Mouse (Mus musculus): ENCODE results near the gene Psmb3.
"Not testable (repeated sequence)": the region's sequence is repeated elsewhere in the genome, so short reads cannot be mapped to it uniquely, and the experiment has no call there.

Psmb3 gene

DNA sequence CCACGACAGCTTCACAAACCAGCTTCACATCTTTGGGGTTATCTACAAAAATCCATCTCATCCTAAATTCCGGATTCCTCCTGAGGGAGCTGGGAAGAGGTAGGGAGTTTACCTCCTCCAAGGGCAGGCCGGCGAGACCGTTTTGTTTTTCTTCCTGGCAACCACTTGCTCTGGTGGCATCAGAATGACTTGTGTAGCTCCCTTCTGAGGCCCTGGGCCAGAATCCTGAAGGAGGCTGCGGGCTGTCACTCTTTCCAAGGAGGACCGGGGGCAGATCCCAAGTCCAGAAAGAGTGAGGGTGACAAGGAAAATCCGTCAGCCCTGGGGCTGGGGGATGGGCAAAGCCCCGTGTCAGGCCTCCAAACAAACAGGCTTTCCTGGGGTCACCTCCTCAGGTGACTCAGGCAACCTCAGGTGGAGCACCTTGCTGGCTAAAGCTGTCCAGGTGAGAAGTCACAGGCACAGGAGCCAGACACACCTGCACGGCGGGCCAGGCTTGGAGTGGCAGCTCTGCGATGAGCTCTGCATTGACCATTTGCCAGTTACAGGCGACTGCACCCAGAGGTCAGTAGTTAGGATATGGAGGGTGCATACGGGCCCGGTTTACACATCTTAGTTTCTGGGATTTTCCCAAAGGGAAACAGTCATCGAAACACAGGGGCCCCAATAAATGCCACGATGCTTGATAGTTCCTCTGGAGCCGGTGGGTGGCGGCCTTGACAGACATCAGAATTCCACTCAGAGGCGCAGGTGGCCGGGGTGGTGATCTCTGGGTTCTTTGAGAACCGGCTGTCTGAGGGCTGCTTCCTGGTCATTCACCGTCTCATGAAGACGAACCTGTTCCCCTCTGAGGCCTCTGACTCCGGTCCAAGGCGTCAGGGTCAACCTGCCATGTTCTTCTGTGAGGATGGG lies 14.4 kb downstream of the Psmb3 start:
- no peak for DNase-seq (ENCODE audit: low read depth)

DNA sequence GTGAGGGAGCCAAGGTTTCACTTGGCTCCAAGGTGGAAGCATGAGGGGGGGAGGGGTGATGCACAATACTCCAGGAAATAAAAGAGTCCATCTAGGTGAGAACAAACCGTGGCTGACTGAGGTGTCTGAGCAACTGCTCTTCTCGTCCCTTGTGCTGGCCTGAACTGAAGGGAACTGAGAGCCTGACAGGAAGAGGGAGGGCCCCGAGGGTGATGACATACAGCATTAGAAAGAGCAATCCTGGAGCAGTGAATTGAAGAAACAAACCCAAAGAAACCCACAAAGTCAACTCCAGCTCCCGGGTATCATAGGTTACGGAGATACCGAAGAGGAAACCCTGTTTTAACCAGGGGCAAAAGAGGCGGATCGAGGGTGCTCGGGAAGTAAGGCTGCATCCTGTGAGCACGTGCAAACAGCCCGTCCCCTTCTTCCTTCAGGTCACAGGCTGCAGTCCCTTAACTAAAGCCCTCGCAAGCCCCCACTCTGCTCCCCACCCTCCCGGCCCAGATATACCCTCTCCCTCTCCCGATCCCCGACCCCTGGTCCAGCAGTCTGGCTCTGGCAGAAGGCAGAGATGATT lies 15.2 kb downstream of the Psmb3 start:
- no peak for DNase-seq (ENCODE audit: low read depth)

DNA sequence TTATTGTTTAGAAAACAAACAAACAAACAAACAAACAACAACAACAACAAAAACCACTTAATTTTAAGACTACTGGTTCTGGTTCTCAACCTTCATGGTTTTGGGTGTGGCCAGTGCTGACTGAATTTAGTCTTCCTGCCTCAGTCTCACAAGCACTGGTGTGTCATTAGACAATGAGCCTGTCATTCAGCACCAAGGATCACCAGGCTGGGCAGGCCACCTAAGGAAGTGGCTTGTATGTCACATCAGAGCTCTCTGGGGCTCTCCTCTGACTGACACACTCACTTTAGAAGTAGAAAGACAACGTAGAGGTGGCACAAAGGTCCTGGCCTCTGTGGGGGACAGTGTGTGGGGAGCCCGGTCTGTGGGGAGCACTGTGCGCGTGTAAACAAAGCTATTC lies 15.8 kb downstream of the Psmb3 start:
- no peak for DNase-seq (ENCODE audit: low read depth)

DNA sequence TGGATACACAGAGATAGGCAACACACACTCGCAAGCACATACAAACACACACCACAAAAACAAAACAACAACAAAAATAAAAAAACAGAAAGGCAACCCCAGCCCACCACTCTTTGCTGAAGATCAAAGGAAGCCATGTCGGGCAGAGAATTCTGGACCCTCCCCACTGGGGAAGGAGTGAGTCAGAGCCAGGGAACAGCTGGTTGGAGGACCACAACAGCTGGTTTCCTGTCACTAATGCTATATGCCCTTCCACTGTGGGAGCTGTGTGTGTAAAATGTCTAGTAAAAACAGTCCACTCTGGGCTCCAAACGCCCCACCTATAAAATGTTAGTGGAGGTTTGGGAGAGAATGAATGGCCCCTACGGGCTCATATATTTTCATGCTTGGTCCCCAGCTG lies 18.1 kb downstream of the Psmb3 start:
- no peak for DNase-seq (ENCODE audit: low read depth)

DNA sequence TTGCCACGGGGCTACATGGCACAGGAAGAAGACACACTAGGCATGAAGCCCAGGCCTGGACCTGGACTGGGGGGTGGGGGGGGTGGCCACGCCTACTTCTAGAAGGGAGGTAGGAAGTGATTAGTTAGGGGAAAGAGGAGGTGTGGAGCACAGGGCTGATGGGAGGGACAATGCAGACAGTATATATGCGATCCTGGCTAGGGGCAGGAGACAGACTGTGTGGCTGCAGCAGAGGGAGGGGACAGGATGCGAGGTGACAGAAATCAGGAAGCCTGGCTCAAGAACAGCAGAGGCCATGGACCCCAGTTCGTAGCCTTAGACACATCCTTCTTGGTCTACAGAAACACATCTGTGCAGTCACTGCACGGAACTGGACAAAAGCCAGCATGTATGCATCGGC lies 20.5 kb downstream of the Psmb3 start:
- DNase-seq (ENCODE audit: low read depth) = no peak

DNA sequence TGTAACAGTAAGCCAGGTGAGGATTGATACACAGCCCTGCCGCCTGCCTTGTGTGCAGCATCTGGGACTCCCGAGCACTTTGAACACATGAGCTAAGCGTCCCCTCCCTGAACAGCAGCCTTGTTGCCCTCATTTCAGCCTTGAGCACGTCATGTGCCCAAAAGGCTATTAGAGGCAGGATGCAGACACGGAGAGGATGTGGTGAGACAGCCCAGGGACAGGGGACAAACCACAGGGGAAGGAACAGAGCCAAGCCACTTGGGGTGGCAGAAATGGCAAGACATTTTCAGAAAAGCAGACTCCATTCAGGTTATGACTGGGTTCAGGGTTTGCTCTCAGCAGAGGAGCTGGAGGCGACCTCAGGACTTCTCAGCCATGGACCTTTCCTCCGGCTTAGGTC lies 25.1 kb downstream of the Psmb3 start:
- no peak for DNase-seq (ENCODE audit: low read depth)

DNA sequence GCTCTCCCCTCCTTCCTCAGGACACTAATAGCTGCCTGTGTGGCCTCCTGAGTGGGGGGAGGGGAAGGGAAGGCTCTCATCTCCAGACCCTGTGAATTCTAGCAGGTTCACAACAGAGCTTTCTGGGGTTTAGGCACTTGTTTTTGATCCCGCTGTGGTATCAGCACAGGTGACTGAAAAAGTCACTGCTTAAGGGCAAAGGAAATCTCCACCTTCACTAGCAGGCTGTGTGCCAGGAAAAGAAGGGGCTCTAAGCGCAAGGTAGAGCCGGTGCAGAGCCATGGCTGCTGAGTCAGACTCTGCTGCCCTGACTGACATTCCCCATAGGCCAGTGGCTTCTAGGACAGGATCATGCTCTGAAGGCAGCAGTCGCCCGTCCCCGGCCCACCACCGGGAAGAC lies 25.5 kb downstream of the Psmb3 start:
- DNase-seq (ENCODE audit: low read depth) = no peak

DNA sequence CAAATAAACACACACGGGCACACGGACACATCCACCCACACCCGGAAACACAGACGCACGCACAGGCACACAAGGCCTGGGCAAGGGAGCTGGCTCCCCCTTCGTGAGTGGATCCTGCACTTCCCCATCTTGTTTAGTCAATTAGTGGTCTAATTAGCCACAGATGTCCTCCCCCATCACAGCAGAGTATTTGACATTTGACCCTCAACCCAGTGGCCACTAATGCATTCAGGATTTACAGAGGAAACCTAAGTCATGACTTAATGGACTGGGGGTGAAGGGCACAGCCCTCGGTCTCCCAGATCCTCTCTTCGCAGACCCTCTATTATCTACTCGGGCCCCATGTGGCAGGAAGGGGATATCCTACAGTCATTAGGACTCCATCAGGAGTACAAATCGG lies 30.5 kb downstream of the Psmb3 start:
- no peak for DNase-seq (ENCODE audit: low read depth)

DNA sequence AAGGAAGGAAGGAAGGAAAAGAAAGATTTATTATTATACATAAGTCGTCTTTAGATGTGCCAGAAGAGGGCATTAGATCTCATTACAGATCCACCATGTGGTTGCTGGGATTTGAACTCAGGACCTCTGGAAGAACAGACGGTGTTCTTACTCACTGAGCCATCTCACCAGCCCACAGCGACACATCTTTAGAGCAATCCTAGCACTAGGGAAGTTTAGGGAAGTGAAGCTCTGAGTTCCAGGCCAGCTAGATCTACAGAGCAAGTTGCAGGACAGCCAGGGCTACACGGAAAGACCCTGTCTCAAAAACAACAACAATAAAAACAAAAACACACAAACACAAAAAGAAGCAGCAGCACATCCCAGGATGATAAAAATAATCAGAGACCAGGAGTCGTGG lies 31.6 kb downstream of the Psmb3 start:
- not testable (repeated sequence) for DNase-seq (ENCODE audit: low read depth)

DNA sequence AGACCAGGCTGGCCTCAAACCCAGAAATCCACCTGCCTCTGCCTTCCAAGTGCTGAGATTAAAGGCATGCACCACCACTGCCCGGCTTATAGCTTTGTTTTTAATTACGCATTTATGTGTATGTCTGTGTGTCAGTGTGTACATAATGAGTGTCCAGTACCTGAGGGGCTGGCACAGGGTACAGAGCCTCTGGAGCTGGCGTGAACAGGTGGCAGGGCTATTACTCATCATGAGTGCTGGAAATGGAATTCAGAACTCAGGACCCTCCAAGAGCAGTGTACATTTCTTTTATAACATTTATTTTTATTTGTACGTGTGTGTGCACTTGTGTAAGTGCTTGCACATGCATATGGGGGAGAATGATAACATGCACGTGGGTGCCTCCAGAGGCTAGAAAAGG lies 33.4 kb downstream of the Psmb3 start:
- DNase-seq (ENCODE audit: low read depth) = no peak

DNA sequence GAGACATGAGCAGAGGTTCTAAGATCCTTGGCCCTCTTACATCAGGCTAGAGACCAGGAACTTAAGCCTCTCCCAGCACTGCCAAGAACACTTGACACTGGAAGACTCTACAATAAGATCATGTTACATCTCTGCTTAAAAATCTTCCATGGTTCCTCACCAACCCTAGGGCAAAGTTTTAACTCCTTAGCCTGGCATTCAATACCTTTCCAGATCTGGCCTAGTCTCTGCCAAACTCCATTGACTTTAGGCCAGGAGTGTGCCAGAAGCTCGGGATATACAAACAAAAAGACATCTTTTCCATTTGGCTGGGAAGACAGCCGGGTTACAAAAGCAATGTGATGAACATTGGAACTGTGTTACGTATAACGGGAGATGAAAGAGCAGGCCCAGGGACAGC lies 34.4 kb downstream of the Psmb3 start:
- DNase-seq (ENCODE audit: low read depth) = no peak

DNA sequence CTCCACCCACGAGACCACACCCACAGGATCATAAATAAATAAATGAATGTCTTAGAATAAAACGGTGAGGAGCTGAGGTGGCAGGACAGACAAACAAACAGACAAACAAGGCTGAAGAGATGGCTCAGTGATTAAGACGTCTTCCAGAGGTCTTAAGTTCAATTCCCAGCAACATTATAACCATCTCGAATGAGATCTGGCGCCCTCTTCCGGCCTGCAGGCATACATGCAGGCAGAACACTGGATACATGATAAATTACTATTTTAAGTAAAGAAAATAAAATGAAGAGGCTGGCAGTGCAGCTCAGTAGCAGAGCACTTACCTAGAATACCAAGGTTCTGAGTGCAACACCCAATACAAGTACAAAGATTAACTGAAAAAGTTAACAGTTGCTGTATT lies 35.5 kb downstream of the Psmb3 start:
- DNase-seq (ENCODE audit: low read depth) = no peak

DNA sequence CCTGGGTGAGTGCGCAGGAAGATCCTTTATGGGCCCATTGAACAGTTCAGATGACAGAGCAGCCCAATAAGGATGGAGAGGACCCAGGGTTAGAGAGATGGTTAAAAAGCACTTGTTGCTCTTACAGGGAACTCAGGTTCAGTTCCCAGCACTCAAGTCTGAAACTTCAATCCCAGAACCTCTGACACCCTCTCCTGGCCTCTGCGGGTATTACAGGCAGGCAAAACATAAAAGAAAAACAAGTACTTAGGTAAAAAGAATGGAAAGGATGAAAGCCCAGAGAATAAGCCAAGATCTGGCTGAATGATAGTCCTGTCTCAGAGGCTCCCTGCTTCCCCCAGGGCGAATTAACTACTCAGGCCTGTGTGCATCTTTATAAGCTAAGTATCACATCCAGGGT lies 36.0 kb downstream of the Psmb3 start:
- DNase-seq (ENCODE audit: low read depth) = no peak

DNA sequence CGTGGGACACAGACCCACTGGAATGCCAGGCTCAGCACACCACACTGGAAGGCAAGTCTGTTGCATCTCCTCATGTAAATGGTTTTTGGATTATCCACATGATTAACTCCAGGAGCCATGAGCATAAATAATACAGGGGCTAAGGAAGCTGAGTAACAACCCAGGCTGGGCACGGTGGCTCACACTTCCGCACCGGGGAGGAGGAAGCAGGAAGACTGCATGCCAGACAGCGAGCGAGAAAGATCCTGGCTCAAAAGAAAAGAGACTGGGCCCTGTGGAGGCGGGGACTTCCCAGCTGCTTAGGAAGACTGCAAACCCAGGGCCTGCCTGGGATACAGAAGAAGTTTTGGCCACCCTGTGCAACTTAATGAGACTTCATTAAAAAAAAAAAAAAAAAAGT lies 37.0 kb downstream of the Psmb3 start:
- no peak for DNase-seq (ENCODE audit: low read depth)

DNA sequence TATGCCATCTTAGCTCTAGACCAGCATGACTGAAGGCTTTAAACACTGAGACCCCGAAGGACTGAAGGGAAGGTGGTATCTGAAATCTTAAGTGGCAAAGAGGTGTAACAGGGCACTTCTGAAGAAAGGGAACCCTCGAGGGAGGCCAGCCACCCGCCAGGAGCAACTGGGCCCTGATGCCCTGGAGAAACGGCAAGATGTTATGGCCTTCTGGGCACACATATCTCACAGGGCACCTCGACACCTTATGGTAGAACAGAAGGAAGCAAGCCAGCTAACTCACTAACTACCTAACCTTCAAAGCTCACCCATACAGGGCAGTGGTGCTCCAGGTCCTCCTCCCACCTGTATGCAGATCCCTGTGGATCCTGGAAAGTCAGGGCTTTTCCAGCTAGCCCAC lies 39.0 kb downstream of the Psmb3 start:
- no peak for DNase-seq (ENCODE audit: low read depth)

DNA sequence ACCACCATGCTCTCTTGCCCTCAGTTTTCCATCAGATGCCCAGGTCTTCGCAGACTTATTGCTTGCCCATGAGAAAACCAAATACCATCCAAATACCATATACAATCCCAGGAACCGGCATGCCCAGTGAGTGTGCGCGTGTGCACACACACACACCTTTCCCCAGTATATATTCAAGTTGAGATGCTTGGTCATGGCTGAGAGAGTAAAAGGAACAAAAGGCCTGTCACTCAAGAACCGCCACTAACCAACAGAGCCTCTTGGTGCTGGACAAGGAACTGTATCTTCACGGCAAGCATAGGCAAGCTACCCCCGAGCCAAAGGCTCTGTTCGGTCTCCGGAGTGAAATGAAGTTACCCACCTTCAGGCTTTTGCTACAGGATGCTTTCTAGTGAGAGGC lies 39.4 kb downstream of the Psmb3 start:
- DNase-seq (ENCODE audit: low read depth) = no peak

DNA sequence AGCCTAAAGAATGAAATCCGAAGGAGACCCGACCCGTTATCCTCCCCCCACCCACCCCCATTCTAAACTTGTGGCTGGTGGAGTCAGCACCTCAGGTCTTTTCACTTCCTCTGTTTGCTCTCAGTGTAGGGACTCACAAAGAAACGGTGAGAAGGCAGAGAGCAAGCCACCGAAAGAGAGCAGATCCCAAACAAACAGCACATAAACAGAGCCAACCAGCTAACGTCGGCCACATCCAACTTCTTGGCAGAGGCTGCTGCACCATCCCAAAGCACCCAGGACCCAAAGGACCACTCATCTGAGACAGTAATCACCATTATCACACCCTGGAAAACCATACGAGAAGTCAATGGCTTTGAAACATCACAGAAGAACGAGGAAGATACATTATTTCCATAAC lies 40.2 kb downstream of the Psmb3 start:
- DNase-seq (ENCODE audit: low read depth) = no peak

DNA sequence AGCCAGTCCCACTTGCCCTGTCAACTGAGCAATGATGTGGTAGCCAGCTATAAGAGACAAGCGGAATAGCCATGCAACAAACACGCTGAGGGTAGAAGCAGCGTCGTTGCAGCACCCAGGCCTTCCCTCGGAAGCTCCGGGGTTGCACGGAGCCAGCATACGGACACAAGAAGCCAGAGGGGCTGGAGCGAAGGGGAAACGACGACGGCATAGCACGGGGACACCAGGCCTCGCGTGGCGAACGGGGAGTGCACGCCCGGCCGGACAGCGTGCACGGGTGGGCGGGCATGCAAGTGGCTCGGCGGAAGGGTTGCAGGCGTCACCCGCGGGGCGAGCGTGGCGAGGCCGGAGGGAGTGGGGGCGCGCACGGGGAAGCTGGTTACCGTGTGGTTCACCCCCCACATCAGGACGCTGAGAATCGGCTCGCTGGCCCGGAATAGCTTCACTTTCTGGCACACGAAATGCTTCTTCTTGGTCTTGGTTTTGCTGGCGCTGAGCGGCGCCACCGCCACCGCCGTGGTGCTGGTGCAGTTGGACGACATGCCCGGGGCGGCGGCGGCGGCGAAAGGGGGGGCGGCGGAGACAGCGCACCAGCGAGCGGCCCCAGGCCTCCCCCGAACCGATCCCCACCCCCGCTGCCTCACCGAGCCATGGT lies 41.0 kb downstream of the Psmb3 start, which contains the start of gene Pip4k2b:
Pip4k2b (minus strand) TSS at position 642 of the 655 bp plus-strand sequence.
- no peak for DNase-seq (ENCODE audit: low read depth)

DNA sequence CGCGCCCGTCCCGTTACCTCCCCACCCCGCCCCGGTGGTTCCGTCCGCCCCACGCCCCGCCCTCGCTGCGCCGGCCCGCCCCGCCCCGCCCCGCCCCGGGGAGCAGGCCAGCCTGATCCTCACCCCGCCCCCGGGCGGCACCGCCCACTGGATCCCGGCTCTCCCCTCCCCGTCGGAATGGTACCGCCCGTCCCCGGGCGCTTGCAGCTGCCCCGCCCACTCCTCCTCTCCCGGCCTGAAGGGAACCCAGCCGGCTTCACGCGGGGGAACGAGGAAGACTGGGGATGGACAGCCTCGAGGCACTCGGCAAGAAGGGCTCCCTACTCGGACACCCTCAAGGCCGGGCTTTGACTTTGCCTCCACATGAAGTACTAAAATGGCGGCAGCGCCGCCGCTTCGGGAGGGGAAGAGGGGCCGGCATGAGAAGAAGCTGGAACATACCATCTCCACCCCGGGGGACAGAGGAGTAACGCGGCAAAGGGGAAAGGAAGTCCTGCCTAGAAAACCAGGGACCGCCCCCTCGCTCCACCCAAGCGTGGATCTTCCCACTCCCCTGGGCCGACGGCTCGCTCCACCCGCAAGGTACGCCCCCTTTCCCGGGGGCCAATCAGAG lies 41.6 kb downstream of the Psmb3 start:
- peak; percentile 96 for DNase-seq (ENCODE audit: low read depth)

DNA sequence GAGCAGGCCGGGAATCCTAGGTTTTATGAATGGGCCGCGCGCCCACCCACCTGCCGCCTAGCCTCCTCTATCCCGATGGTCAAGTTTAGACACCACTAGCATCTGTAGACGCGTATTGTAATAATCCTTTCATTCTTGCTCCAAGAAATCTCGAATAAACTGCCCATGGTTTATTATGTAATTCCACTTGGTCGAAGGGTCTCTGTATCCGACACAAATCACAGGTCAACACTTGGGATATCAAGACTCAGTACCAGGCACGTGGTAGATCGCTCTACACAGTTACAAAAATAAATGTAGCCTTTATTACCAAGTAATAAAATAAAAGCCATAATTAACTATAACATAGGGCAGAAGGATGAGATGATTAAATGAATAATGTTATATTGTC lies 42.1 kb downstream of the Psmb3 start:
- DNase-seq (ENCODE audit: low read depth) = no peak

DNA sequence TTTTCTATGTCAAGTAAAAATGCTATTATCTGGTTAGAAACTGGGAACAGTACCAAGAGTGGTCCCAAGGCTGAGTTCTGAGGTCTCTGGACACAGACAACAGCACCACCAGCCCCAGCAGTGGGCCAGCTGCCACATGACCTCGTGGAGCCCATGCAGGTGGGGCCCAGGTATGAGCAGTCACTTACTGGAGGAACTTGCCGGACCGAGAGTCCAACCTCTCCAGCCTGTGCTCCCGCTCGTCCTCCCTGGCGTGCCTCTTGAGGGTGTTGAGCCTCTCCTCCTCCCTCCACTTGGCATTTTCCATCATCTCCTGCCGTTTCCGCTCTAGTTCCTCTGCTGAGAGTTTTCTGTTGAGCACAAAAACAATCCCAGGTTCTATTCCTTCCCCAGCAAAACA lies 44.6 kb downstream of the Psmb3 start:
- DNase-seq (ENCODE audit: low read depth) = no peak

DNA sequence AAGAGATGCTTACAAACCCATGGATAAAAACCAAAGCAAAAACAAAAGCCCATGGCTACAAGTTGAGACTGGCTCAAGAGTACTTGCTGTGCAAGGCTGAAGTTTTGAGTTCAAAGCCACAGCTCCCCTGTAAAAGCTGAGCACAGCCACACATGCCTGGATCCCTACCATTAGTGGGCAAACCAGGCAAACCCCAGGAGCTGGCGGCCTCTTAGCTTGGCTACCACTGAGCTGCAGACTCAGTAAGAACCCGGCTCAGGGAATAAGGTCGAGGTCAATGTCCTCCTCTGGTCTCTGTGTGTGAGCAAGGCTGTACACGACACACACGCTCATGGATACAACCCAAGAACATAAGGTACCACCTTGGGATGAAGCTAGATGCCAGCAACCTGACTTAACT lies 45.3 kb downstream of the Psmb3 start:
- DNase-seq (ENCODE audit: low read depth) = no peak

DNA sequence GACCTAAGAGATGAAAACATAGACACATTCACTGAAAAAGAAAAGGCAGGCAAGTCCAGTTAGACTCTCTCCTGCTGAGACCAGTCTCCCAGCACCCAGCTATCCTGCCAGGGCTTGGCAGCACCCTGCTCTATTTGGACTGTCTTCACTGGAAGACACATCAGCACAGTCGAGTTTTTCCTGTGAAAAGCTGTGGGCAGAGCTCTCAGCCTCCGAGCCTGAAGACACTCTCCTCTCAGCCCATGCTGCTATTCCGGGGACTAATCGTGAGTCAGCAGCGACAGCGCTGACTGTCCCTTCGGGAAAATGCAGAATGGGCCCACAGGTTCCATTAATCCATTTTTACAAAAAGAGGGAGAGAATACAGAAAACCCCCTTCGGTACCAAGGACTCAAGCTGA lies 50.1 kb downstream of the Psmb3 start:
- no peak for DNase-seq (ENCODE audit: low read depth)
